Mouse (Mus musculus): ENCODE measurements around the gene Eps15l1. TPM values are rescaled to one million over a fixed set of nuclear protein-coding genes. Genes with fewer than 3 reads are reported as not detected.

Eps15l1 gene
- polyA plus RNA-seq, 1 experiment from 2014 or later = 20.7 TPM

DNA sequence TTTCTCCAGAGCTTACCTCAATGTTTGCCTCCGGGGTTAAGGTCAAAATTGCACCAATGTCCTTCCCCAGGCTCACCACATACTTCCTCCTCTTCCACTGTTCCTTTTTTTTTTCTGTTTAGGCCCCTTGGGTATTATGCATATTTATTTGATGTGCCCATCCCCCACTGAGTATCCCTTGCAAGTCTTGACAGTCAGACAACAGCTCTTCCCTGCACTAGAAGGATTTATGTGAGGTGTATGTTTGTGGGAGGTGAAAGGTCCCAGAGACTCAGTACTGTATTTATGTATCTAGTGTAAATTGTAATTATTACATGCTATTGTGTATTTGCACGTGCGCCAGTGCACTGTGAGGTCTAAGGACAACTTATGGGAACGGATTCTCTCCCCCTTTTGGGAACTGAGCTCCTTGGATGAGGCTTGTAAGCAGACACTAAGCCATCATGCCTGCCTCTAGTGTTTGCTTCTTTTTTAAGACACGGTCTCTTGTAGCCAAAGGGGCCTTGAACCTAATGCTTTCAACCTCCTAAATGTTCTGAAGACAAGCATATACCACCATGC lies 103.4 kb downstream of the Eps15l1 start:
- 48% methylated on average over 5 of the region's 5 CpGs for WGBS
- Histone ChIP-seq H3K9me3 (ENCODE audit: control insufficient read depth, low read length) (no peaks in the 10 kb centered on the region), H3K27me3 (ENCODE audit: control insufficient read depth, insufficient read depth, low read length) (no peaks in the 10 kb centered on the region), H3K36me3 (ENCODE audit: control insufficient read depth, insufficient read depth, low read length) (peaks cover 3% of the 10 kb centered on the region; the same call in 1 of the 2 replicates), H3K9ac (ENCODE audit: low read length) (no peak overlapping the region), H3K4me3 (ENCODE audit: low read depth, low read length) (no peak overlapping the region), H3K4me2 (replicated peaks; ENCODE audit: low read depth) (no peak overlapping the region), H3K27ac (replicated peaks) (no peak overlapping the region; the same call in 1 of the 2 replicates), H3K4me1 (replicated peaks; ENCODE audit: control insufficient read depth, insufficient read depth) (no peaks in the 10 kb centered on the region)
- no peak for ATAC-seq (ENCODE audit: low FRiP score, low TSS enrichment)
- no peak for DNase-seq (ENCODE audit: low spot score)
- TF ChIP-seq EP300 (optimal IDR thresholded peaks at IDR 0.05) = no peak
- no peak for TF ChIP-seq CTCF (IDR thresholded peaks at IDR 0.05; ENCODE audit: low read depth)

DNA sequence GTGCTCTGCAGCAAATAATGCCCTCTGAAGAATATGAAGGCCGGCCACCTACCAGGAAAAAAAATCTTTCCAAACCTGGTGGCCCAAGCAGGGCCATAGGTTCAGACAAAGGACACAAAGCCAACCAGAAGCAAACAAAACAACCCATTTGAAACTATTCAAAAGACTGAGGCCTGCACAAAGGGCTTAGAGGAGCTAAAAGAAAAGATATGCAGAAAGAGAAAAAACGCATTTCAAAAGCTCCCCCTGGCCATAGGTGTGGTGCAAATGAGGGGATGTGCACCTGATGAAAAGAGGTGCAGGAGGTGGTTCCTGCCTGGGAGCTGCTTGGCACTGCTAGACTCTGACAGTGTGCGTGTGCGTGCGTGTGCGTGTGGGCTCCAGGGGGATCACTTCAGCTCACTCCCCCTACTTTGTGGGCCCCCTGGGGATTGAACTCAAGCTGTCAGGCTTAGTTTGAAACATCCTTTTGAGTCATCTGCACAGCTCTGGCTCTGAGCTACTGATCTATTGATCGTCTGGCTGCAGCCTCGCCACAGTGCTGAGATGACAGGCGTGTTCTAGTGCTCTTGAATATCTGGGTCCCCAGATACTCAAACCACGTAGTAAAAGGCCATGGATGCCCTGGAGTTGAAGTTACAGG lies 105.1 kb downstream of the Eps15l1 start:
- H3K4me2 ChIP-seq (replicated peaks; ENCODE audit: low read depth) = no peak overlapping the region
- H3K9ac ChIP-seq (ENCODE audit: low read length) = no peak overlapping the region
- H3K36me3 ChIP-seq (ENCODE audit: control insufficient read depth, insufficient read depth, low read length) = peaks cover 3% of the 10 kb centered on the region; the same call in 1 of the 2 replicates
- H3K4me1 ChIP-seq (replicated peaks; ENCODE audit: control insufficient read depth, insufficient read depth) = no peaks in the 10 kb centered on the region; the same call in 1 of the 2 replicates
- no peaks in the 10 kb centered on the region for H3K9me3 ChIP-seq (ENCODE audit: control insufficient read depth, low read length)
- H3K27me3 ChIP-seq (ENCODE audit: control insufficient read depth, insufficient read depth, low read length) = no peaks in the 10 kb centered on the region
- 67% methylated on average over 10 of the region's 10 CpGs for WGBS
- H3K27ac ChIP-seq (replicated peaks) = no peak overlapping the region
- ATAC-seq (ENCODE audit: low FRiP score, low TSS enrichment) = no peak
- H3K4me3 ChIP-seq (ENCODE audit: low read depth, low read length) = no peak overlapping the region
- TF ChIP-seq EP300 (optimal IDR thresholded peaks at IDR 0.05) = no peak
- no peak for TF ChIP-seq CTCF (IDR thresholded peaks at IDR 0.05; ENCODE audit: low read depth)
- no peak for DNase-seq (ENCODE audit: low spot score)

DNA sequence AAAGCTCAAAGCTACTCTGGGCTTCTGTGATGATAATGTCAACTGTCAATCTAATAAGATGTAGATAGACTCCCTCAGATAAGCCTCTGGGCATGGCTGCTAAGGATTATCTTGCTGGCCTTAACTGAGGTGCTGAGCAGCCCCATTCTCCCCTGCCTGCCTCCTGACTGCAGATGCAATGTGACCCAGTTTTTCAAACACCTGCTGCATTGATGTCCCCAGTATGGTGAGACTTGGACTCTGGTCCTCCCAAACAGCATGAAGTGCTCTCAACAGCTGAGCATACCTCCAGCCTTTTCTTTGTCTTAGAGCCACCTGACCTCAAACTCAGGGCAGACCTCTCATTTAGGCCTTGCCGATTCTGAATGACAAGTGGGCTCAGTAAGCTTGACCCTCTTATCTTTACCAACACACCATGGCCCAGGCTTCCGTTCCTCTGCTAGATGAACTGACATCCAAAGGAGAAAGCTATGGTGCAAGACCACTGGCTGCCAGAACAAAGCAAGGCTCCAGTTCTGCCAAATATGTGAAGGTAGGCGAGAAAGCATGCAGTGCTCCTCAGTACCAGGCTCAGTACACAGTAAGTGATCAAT lies 108.2 kb downstream of the Eps15l1 start:
- DNase-seq (ENCODE audit: low spot score) = no peak
- no peaks in the 10 kb centered on the region for H3K36me3 ChIP-seq (ENCODE audit: control insufficient read depth, insufficient read depth, low read length)
- H3K27me3 ChIP-seq (ENCODE audit: control insufficient read depth, insufficient read depth, low read length) = no peaks in the 10 kb centered on the region
- no peak overlapping the region for H3K4me3 ChIP-seq (ENCODE audit: low read depth, low read length)
- H3K9ac ChIP-seq (ENCODE audit: low read length) = no peak overlapping the region
- no peak for ATAC-seq (ENCODE audit: low FRiP score, low TSS enrichment)
- WGBS = 59% methylated on average over 3 of the region's 3 CpGs
- no peaks in the 10 kb centered on the region; the same call in 1 of the 2 replicates for H3K4me1 ChIP-seq (replicated peaks; ENCODE audit: control insufficient read depth, insufficient read depth)
- TF ChIP-seq EP300 (optimal IDR thresholded peaks at IDR 0.05) (no peak), CTCF (IDR thresholded peaks at IDR 0.05; ENCODE audit: low read depth) (no peak)
- H3K27ac ChIP-seq (replicated peaks) = no peak overlapping the region
- H3K9me3 ChIP-seq (ENCODE audit: control insufficient read depth, low read length) = no peaks in the 10 kb centered on the region
- no peak overlapping the region for H3K4me2 ChIP-seq (replicated peaks; ENCODE audit: low read depth)

DNA sequence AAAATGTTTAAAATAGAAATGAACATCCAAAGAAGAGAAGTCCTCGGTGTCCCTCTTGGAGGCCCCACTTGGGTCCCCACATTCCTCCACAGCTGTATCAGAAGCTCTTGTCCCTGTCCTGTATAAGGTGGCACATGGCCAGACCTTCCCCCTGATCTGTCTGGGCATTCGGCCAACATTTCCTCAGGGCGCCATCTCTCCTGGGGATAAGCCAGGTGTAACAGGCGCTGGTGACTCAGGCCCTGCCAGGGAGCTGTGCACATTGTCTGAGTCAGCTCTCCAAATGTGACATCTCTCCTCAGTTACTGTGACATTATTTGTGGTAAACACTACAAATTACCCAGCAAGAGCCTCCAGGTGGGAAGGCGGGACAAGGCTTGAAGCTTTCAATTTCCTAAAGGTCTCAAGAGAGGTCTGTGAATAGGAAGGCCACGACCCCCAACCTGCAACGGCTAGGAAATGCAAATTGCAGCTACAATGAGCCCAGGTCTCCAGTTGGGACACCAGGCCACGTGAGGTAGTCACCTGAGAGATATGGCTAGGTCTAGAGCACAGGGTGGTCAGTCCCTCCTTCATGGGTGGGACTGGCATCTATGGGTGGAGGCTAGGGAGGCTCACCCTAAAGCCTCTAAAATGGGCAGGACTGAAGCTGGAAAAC lies 110.3 kb downstream of the Eps15l1 start:
- no peaks in the 10 kb centered on the region for H3K36me3 ChIP-seq (ENCODE audit: control insufficient read depth, insufficient read depth, low read length)
- no peaks in the 10 kb centered on the region; the same call in 1 of the 2 replicates for H3K4me1 ChIP-seq (replicated peaks; ENCODE audit: control insufficient read depth, insufficient read depth)
- H3K27ac ChIP-seq (replicated peaks) = no peak overlapping the region
- no peak overlapping the region for H3K9ac ChIP-seq (ENCODE audit: low read length)
- no peaks in the 10 kb centered on the region for H3K27me3 ChIP-seq (ENCODE audit: control insufficient read depth, insufficient read depth, low read length)
- no peak overlapping the region for H3K4me3 ChIP-seq (ENCODE audit: low read depth, low read length)
- ATAC-seq (ENCODE audit: low FRiP score, low TSS enrichment) = peak; percentile 62
- H3K9me3 ChIP-seq (ENCODE audit: control insufficient read depth, low read length) = no peaks in the 10 kb centered on the region
- WGBS = 37% methylated on average over 8 of the region's 8 CpGs
- no peak for TF ChIP-seq EP300 (optimal IDR thresholded peaks at IDR 0.05)
- TF ChIP-seq CTCF (IDR thresholded peaks at IDR 0.05; ENCODE audit: low read depth) = no peak
- peak; percentile 53 for DNase-seq (ENCODE audit: low spot score)
- no peak overlapping the region for H3K4me2 ChIP-seq (replicated peaks; ENCODE audit: low read depth)

DNA sequence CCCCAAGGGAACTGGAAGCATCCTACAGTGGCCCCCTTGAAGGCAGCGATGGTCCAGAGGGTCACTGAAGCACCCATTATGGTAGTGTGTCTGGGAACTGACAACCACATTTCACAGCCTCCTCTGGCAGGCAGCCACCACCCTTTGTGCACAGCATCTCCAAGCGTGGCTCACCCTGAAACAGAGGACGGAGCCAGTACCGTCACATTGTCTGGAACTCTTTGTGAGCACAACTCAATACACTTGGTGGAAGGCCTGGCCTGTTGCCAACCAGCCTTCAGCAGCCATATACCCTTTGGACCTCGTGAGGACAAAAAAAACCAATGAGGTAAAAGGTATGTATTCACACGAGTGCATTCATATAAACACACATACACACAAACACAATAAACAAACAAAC lies 113.0 kb downstream of the Eps15l1 start:
- peak; percentile 55 for DNase-seq (ENCODE audit: low spot score)
- no peak for TF ChIP-seq CTCF (IDR thresholded peaks at IDR 0.05; ENCODE audit: low read depth)
- TF ChIP-seq EP300 (optimal IDR thresholded peaks at IDR 0.05) = no peak
- no peak overlapping the region for H3K4me3 ChIP-seq (ENCODE audit: low read depth, low read length)

More for the DNA sequence above, 113.0 kb downstream of the Eps15l1 start:
- 46% methylated on average over 6 of the region's 6 CpGs for WGBS
- Histone ChIP-seq H3K27ac (replicated peaks) (no peak overlapping the region), H3K9me3 (ENCODE audit: control insufficient read depth, low read length) (no peaks in the 10 kb centered on the region), H3K9ac (ENCODE audit: low read length) (no peak overlapping the region), H3K4me2 (replicated peaks; ENCODE audit: low read depth) (no peak overlapping the region), H3K4me1 (replicated peaks; ENCODE audit: control insufficient read depth, insufficient read depth) (no peaks in the 10 kb centered on the region; the same call in 1 of the 2 replicates), H3K27me3 (ENCODE audit: control insufficient read depth, insufficient read depth, low read length) (no peaks in the 10 kb centered on the region), H3K36me3 (ENCODE audit: control insufficient read depth, insufficient read depth, low read length) (no peaks in the 10 kb centered on the region)
- ATAC-seq (ENCODE audit: low FRiP score, low TSS enrichment) = peak; percentile 59; the same call in 1 of the 2 replicates
